Mouse (Mus musculus) small intestine, adult 2 months (tissue): ENCODE measurements around the gene Ahsa1. TPM values are rescaled to one million over a fixed set of nuclear protein-coding genes. Genes with fewer than 3 reads are reported as not detected.

Source experiments
- H3K27ac ChIP-seq: fragments of 200-500 bp; 2 replicates; pipeline ENCODE4 v1.5.1; 2012; ENCODE audit warnings: low read depth, low read length, control low read depth, inconsistent platforms; ENCODE audit not compliant: insufficient read depth
- H3K27me3 ChIP-seq: fragments of 200-500 bp; 2 replicates; pipeline ENCODE4 v1.6.1; 2012; ENCODE audit warnings: mild to moderate bottlenecking, moderate library complexity, low read length, inconsistent platforms; ENCODE audit not compliant: control insufficient read depth, insufficient read depth
- H3K36me3 ChIP-seq: fragments of 200-500 bp; 2 replicates; pipeline ENCODE4 v1.6.1; 2012; ENCODE audit warnings: mild to moderate bottlenecking, low read length, control low read depth, inconsistent platforms; ENCODE audit not compliant: control insufficient read depth, insufficient read depth
- H3K4me1 ChIP-seq: fragments of 200-500 bp; 2 replicates; pipeline ENCODE4 v1.6.1; 2012; ENCODE audit warnings: low read length, inconsistent platforms, mixed read lengths; ENCODE audit not compliant: control insufficient read depth, insufficient read depth, insufficient read length
- H3K4me3 ChIP-seq: fragments of 200-500 bp; 2 replicates; pipeline ENCODE4 v1.5.1; 2012; ENCODE audit warnings: low read depth, mild to moderate bottlenecking, control low read depth, inconsistent platforms, low read length, moderate library complexity
- CTCF ChIP-seq: fragments of 200-500 bp; IDR thresholded peaks from 2 replicates; pipeline ENCODE4 v1.5.1; 2012; ENCODE audit warnings: low read depth, mild to moderate bottlenecking, control low read depth, inconsistent platforms, low read length, moderate library complexity, mixed read lengths; ENCODE audit not compliant: insufficient replicate concordance, insufficient read length; ENCODE audit errors: extremely low read depth
- POLR2A ChIP-seq: fragments of 200-500 bp; IDR thresholded peaks from 2 replicates; pipeline ENCODE4 v1.6.1; 2012; ENCODE audit warnings: low read depth, mild to moderate bottlenecking, control low read depth, inconsistent platforms, low read length, moderate library complexity
- WGBS: fragments of 180-500 bp; shearing (Covaris S2); methylation state at CpG from one replicate; pipeline ENCODE4 v1.1.7; 2018; 5-methylcytosine and 5-hydroxymethylcytosine counted together
- polyA plus RNA-seq: library from polyadenylated mRNA; depleted of rRNA; stranded (reverse); fragments of >200 nt; gene quantifications from 2 replicates; pipeline ENCODE4 v1.2.3, GENCODE M21; 2012; rRNA removed

The Ahsa1 gene
- polyA plus RNA-seq = 14.6 and 27.3 TPM in 2 replicates

DNA sequence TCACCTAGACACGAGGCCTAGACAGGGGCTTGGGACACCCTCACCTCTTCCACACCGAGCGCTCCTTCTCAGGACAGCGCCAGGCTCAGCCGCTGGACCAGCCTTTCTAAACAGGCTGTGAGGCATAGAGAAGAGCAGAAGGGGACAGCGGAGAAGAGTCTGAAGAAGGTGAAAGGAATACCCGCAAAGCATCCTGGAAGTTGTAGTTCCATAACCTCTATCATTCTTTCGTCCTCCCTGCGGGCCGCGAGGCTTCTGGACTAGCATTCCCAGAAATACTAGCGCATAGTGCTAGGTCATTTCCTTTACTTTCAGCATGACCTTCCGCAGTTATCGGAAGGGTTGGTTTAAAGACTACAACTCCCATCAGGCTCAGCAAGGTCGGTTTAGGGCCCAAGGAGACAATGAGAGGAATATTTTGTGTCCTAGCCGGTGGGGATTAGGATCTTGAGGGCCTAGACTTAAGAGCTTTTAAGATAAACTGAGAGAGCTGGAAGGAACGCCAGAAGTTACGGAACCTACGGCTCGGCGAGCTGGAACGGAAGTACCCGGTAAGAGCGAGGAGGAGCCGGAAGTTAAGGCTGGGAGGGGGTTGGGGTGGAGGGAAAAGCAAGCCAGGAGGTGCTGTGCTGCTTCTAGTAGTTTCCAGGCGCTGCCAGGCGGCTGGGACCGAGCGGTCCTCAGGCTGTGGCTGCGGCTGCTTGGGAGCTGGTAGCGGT lies at the start of gene Ahsa1, which contains the start of gene Vipas39:
Gene Ahsa1 (plus strand): TSS at position 372 of the 719 bp plus-strand sequence.
Gene Vipas39 (minus strand): TSS at position 149 of the 719 bp plus-strand sequence.
- TF ChIP-seq POLR2A (peak; percentile 92), CTCF (no peak; the same call in 1 of the 2 replicates)
- under 1% methylated on average over 31 of the region's 31 CpGs for WGBS

GRCm38 (mm10) chr12:87217596-87217995 lies 48.7 kb upstream of the Ahsa1 start:
- no peaks in the 10 kb centered on the region for H3K27me3 ChIP-seq
- no peak for TF ChIP-seq POLR2A
- TF ChIP-seq CTCF = no peak
- H3K36me3 ChIP-seq = no peaks in the 10 kb centered on the region
- H3K4me3 ChIP-seq = no peak overlapping the region
- H3K27ac ChIP-seq = no peak overlapping the region
- peaks cover 5% of the 10 kb centered on the region for H3K4me1 ChIP-seq

More for the DNA sequence above, at the start of gene Ahsa1, which contains the start of gene Vipas39:
- Histone ChIP-seq H3K27me3 (no peaks in the 10 kb centered on the region), H3K4me3 (peak within 1 kb of the TSS; percentile 76), H3K27ac (peak within 1 kb of the TSS; percentile 88), H3K4me1 (no peaks in the 10 kb centered on the region; the same call in 1 of the 2 replicates), H3K36me3 (peaks cover 36% of the 10 kb centered on the region)

DNA sequence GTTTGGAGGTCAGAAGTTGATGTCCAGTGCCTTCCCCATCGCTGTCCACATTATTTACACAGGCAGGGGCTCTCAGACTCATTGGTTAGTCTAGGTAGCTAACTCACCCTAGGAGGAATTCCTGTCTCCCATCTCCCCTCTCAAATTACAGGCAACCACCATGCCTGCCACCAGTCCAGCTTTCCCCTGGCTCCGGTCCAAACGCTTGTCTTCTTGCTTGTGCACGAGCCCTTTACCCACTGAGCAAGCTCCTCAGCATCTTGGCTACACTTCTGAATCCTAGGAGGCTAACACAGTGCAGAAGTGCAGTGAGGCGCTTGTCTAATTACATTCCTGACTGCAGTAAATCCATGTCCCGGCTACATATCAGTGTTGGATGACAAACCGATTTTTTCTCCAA lies 46.9 kb upstream of the Ahsa1 start:
- no peaks in the 10 kb centered on the region for H3K27me3 ChIP-seq
- H3K27ac ChIP-seq = no peak overlapping the region
- no peaks in the 10 kb centered on the region for H3K4me1 ChIP-seq
- TF ChIP-seq CTCF (no peak), POLR2A (no peak)
- no peak overlapping the region for H3K4me3 ChIP-seq
- 69% methylated on average over 7 of the region's 7 CpGs for WGBS
- no peaks in the 10 kb centered on the region for H3K36me3 ChIP-seq

DNA sequence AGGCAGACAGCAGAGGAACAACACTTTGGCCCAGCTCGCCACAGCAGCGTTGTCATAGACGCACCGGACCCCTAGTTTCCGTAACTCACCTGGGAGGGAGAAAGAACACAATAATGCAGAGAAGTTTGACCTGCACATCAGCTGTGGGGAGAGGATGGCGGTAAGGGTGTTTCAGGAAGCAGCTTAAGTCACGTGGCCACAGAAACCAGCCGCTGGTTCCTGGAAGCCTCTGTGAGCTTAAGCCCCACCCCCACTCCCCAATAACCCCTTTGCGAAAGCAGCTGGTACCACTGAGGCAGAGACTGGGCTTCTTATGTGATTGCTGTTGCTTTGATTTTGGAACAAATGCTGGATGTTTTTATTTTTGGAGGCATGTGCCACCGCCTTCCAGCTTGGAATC lies 41.3 kb upstream of the Ahsa1 start:
- 79% methylated on average over 10 of the region's 10 CpGs for WGBS
- TF ChIP-seq CTCF = no peak
- no peak for TF ChIP-seq POLR2A

DNA sequence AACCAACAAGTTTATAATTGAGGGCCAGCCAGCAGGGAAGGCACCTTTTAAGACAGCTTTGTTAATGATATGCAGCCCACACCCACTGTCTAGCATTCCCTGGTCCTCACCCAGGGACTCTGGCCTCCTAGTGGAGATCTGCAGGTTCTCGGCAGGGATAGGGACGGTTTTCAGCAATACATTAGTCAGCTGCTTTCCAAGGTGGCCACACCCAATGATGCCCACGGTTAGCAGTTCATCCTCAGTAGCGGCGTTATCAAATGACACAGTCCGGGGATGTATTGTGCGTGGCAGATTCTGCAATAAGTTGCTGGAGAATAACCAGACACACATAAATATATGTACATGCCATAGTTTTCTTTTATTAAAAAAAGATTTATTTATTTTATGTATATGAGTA lies 39.5 kb upstream of the Ahsa1 start:
- Histone ChIP-seq H3K4me3 (no peak overlapping the region), H3K4me1 (no peaks in the 10 kb centered on the region), H3K27ac (no peak overlapping the region), H3K36me3 (no peaks in the 10 kb centered on the region), H3K27me3 (no peaks in the 10 kb centered on the region)
- 72% methylated on average over 7 of the region's 7 CpGs for WGBS
- no peak for TF ChIP-seq POLR2A
- no peak for TF ChIP-seq CTCF

More for the DNA sequence above, 41.3 kb upstream of the Ahsa1 start:
- Histone ChIP-seq H3K36me3 (no peaks in the 10 kb centered on the region), H3K27ac (no peak overlapping the region), H3K27me3 (no peaks in the 10 kb centered on the region), H3K4me3 (no peak overlapping the region), H3K4me1 (no peaks in the 10 kb centered on the region)

GRCm38 (mm10) chr12:87229633-87230032 lies 36.6 kb upstream of the Ahsa1 start:
- 90% methylated on average over 2 of the region's 2 CpGs for WGBS
- TF ChIP-seq POLR2A (no peak), CTCF (no peak)
- H3K27me3 ChIP-seq = no peaks in the 10 kb centered on the region
- H3K4me1 ChIP-seq = no peaks in the 10 kb centered on the region
- H3K36me3 ChIP-seq = no peaks in the 10 kb centered on the region
- H3K4me3 ChIP-seq = no peak overlapping the region
- H3K27ac ChIP-seq = no peak overlapping the region

- TF ChIP-seq POLR2A (no peak), CTCF (no peak)
- no peaks in the 10 kb centered on the region for H3K4me1 ChIP-seq
These were observed 35.8 kb upstream of the Ahsa1 start for GRCm38 (mm10) chr12:87230379-87230895.

DNA sequence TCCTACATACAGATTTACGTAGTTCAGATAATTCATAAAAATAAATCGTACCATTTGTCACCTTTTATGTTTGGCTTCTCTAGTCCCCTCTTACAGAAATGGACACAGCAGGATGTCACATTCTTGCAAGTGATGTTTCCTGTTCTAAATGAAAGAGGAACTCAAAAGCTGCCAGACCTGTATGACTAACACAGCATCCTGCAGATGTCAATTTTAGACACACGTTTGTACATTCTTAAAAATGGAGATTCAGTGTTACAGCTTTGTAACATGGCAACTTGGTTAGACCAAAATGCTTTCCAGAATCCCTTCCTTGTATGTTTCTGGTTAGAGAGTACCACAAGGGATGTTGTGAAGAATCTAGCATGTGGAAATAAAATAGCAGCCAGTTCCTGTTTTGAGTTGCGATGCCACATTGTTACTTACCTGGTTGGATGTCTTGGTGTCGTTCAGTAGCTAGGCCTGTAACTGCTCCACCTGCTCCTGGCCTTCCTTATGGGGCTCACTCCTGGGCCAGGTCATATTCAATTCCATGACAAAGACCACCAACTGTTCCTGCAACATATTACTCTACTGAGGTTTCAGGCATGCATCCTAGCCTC lies 29.3 kb upstream of the Ahsa1 start:
- H3K4me1 ChIP-seq = no peaks in the 10 kb centered on the region
- no peak overlapping the region for H3K4me3 ChIP-seq
- H3K27me3 ChIP-seq = no peaks in the 10 kb centered on the region
- WGBS = 83% methylated on average over 5 of the region's 5 CpGs
- TF ChIP-seq CTCF (no peak), POLR2A (no peak)
- H3K36me3 ChIP-seq = peaks cover 32% of the 10 kb centered on the region
- no peak overlapping the region for H3K27ac ChIP-seq

More at GRCm38 (mm10) chr12:87230379-87230895, 35.8 kb upstream of the Ahsa1 start:
- no peak overlapping the region for H3K4me3 ChIP-seq
- no peak overlapping the region for H3K27ac ChIP-seq
- no peaks in the 10 kb centered on the region for H3K36me3 ChIP-seq
- H3K27me3 ChIP-seq = no peaks in the 10 kb centered on the region
